Mouse (Mus musculus) megakaryocyte, embryonic 14.5 days (primary cell): ENCODE results near the gene Rxfp4. TPM values are rescaled to one million over a fixed set of nuclear protein-coding genes. Genes with fewer than 3 reads are reported as not detected.
A peak's percentile ranks its signal among the peaks of the same experiment; 100 is the strongest.
"Not testable (repeated sequence)": the region's sequence is repeated elsewhere in the genome, so short reads cannot be mapped to it uniquely, and the experiment has no call there.

Experiments used
- H3K27me3 ChIP-seq: replicated peaks from 2 replicates; pipeline ENCODE3; 2012; ENCODE audit warnings: inconsistent platforms
- H3K36me3 ChIP-seq: replicated peaks from 2 replicates; pipeline ENCODE3; 2012; ENCODE audit warnings: low read length, inconsistent platforms, mixed read lengths
- H3K4me1 ChIP-seq: 2 replicates; pipeline ENCODE4 v1.6.1; 2012; ENCODE audit warnings: inconsistent platforms
- H3K4me3 ChIP-seq: replicated peaks from 2 replicates; pipeline ENCODE3; 2012; ENCODE audit warnings: moderate library complexity, mild to moderate bottlenecking, inconsistent platforms
- H3K9me3 ChIP-seq: 2 replicates; pipeline ENCODE4 v1.6.1; 2012; ENCODE audit warnings: inconsistent platforms
- FLI1 ChIP-seq: IDR thresholded peaks from 2 replicates; pipeline ENCODE4 v1.6.1; 2012; ENCODE audit warnings: low read length, inconsistent platforms, mixed read lengths
- GATA1 ChIP-seq: IDR thresholded peaks from 3 replicates; pipeline ENCODE4 v1.6.1; 2012; ENCODE audit warnings: mixed read lengths, low read length, inconsistent platforms, borderline replicate concordance
- polyA plus RNA-seq: library from polyadenylated mRNA; stranded (reverse); fragments of >175 nt; gene quantifications from 2 replicates; pipeline ENCODE4 v1.2.3, GENCODE M21; 2012; ENCODE audit warnings: low replicate concordance; ENCODE audit not compliant: insufficient read depth

Rxfp4 gene
- polyA plus RNA-seq, 1 experiment: not detected

GRCm38 (mm10) chr3:88616951-88617500, 35.9 kb downstream of the Rxfp4 start:
- H3K4me3 ChIP-seq: no peak overlapping the region
- H3K4me1 ChIP-seq: peaks cover 71% of the 10 kb centered on the region
- no peak for TF ChIP-seq GATA1
- TF ChIP-seq FLI1: no peak
- H3K9me3 ChIP-seq: no peaks in the 10 kb centered on the region
- H3K36me3 ChIP-seq: peaks cover 66% of the 10 kb centered on the region
- H3K27me3 ChIP-seq: no peaks in the 10 kb centered on the region

GRCm38 (mm10) chr3:88615902-88616391, 37.0 kb downstream of the Rxfp4 start:
- H3K27me3 ChIP-seq: no peaks in the 10 kb centered on the region
- no peaks in the 10 kb centered on the region for H3K9me3 ChIP-seq
- H3K36me3 ChIP-seq: peaks cover 72% of the 10 kb centered on the region
- no peak overlapping the region for H3K4me3 ChIP-seq
- TF ChIP-seq GATA1 (no peak), FLI1 (no peak)
- peaks cover 72% of the 10 kb centered on the region for H3K4me1 ChIP-seq

DNA sequence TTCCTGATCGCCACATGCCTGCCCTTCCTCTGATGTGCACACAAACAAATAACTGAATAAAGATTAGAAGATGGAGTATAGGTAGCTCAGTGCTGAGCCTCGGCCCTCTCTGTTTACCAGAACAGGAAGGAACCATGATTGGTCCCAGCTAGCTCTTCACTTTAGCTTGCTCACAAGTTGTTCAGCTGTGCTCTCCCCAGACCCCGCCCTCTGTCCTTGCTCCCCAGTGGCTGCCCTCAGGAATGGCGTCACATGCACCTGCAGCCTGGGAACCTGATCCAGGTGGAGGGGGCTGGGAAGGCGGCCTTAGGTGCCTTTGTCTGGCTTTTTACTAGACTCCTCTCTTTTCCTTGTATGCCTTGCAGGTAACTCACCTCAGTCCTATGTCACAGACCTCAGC, 37.8 kb downstream of the Rxfp4 start:
- Histone ChIP-seq H3K9me3 (no peaks in the 10 kb centered on the region), H3K4me3 (no peak overlapping the region), H3K27me3 (no peaks in the 10 kb centered on the region), H3K4me1 (peaks cover 70% of the 10 kb centered on the region), H3K36me3 (peaks cover 76% of the 10 kb centered on the region)
- TF ChIP-seq FLI1 (no peak), GATA1 (no peak)

GRCm38 (mm10) chr3:88614418-88614817, 38.5 kb downstream of the Rxfp4 start:
- peaks cover 76% of the 10 kb centered on the region for H3K36me3 ChIP-seq
- no peaks in the 10 kb centered on the region for H3K27me3 ChIP-seq
- no peak for TF ChIP-seq GATA1
- no peak for TF ChIP-seq FLI1
- peaks cover 70% of the 10 kb centered on the region for H3K4me1 ChIP-seq
- no peaks in the 10 kb centered on the region for H3K9me3 ChIP-seq
- no peak overlapping the region for H3K4me3 ChIP-seq

DNA sequence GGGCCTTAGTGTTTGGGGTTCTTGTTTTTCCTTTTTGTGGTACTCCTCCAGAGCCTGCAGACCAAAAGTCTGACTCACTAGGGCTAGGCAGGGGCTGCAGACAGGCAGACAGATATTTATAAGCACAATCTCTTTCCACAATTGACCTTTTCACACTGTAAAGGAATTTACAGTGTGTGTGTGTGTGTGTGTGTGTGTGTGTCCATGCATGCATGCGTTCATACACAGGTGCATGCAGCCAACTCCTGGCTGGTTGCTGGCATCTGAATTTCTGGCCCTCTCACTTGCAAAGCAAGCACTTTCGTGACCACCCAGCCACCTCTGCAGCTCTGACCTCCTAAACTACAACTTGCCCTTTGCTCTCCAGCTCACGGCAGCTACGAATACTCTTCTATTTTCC, 43.9 kb downstream of the Rxfp4 start:
- TF ChIP-seq GATA1: no peak
- no peak for TF ChIP-seq FLI1
- Histone ChIP-seq H3K9me3 (no peaks in the 10 kb centered on the region), H3K36me3 (peaks cover 27% of the 10 kb centered on the region), H3K27me3 (no peaks in the 10 kb centered on the region), H3K4me3 (peak overlapping the region; percentile 66), H3K4me1 (peaks cover 67% of the 10 kb centered on the region)

GRCm38 (mm10) chr3:88607758-88608138, 45.2 kb downstream of the Rxfp4 start:
- Histone ChIP-seq H3K4me3 (peak overlapping the region; percentile 92), H3K9me3 (no peaks in the 10 kb centered on the region), H3K27me3 (no peaks in the 10 kb centered on the region), H3K4me1 (peaks cover 77% of the 10 kb centered on the region), H3K36me3 (peaks cover 15% of the 10 kb centered on the region)
- TF ChIP-seq FLI1 (no peak), GATA1 (no peak)

DNA sequence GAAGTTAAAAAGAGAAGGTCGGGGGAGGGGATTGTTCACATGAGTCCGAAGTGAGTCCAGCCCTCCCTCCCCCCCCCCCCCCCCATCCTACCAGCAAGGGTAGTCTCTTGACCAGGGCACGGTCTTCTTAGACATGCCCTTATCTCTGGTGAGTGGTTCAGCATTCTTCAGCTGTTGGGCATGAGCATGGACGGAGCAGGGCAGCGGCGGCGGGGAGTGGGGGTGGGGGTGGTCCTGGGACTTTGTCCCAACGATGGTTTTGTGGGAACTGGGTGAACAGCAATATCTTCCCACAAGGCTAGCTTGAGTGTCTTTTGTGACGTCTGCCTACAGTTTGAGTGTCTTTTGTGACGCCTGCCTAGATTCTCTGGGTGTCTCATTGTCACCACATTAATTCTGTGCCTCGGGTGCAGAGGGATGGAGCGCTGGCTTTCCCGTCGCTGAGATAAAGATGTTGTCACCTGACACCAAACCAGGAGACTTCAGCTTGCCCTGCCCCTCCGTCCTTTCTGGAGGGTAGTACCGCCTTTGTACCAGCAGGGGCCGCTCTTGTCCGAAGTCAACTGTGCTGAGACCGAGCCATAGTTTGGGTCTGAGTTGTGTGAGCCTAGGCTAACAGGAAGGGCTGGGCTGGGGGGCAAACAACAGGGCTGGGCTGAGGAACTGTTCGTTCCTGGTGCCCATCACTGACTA, 45.7 kb downstream of the Rxfp4 start:
- Histone ChIP-seq H3K4me3 (peak overlapping the region; percentile 92), H3K9me3 (no peaks in the 10 kb centered on the region), H3K4me1 (peaks cover 81% of the 10 kb centered on the region), H3K27me3 (no peaks in the 10 kb centered on the region), H3K36me3 (peaks cover 12% of the 10 kb centered on the region)
- TF ChIP-seq GATA1 (no peak), FLI1 (no peak)

GRCm38 (mm10) chr3:88605666-88606065, 47.3 kb downstream of the Rxfp4 start, which contains the start of gene Arhgef2:
Gene Arhgef2 (plus strand): TSS chr3:88605966.
- H3K36me3 ChIP-seq, H3K9me3 ChIP-seq, H3K27me3 ChIP-seq: not testable (repeated sequence)
- Histone ChIP-seq H3K4me1 (peaks cover 74% of the 10 kb centered on the region), H3K4me3 (peak within 1 kb of the TSS; percentile 92)

DNA sequence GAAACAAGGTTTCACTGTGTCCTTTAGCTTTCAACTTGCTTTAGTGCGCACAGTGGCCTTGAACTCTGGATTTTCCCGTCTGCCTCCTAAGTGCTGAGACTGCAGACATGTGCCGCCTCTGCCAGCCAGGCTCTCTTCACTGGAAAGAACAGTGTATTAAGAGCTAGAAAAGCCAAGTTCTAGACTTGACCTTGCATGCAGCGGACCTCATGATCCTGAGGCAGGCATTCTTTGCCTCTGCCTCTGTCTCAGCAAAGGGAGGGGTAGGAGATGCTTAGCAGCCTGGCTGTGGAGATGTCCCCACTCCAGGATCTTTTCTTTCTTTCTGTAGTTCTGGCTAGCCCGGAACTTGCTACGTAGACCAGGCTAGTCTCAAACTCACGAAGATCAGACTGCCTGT, 48.1 kb downstream of the Rxfp4 start:
- H3K27me3 ChIP-seq: no peaks in the 10 kb centered on the region
- H3K9me3 ChIP-seq: no peaks in the 10 kb centered on the region
- H3K4me3 ChIP-seq: no peak overlapping the region
- H3K36me3 ChIP-seq: no peaks in the 10 kb centered on the region
- no peak for TF ChIP-seq GATA1
- no peak for TF ChIP-seq FLI1
- H3K4me1 ChIP-seq: peaks cover 68% of the 10 kb centered on the region

DNA sequence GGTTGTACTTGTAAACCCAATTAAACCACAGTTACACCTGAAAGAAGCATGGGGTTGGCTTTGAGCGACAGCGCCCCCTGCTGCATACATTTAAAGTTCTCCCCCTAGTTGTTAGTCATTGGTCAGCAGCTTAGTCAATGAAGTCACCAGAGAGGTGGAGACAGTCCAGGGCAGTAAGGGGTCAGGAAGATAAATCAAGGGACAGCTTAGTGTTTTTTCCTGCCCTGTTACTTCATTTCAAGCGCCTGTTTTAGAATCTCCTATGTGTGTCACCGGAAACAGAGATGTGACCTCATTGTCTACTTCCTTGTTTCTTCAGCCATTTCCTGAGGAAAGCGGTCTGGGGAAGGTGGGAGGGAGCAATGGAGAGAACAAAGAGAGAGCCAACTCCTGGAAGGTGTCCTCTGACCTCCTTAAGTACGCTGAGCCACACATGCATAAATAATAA, 49.2 kb downstream of the Rxfp4 start:
- Histone ChIP-seq H3K4me3 (peak overlapping the region; percentile 3), H3K4me1 (peaks cover 56% of the 10 kb centered on the region), H3K27me3 (no peaks in the 10 kb centered on the region), H3K36me3 (no peaks in the 10 kb centered on the region), H3K9me3 (no peaks in the 10 kb centered on the region)
- no peak for TF ChIP-seq FLI1
- TF ChIP-seq GATA1: no peak
